Mouse (Mus musculus) kidney, embryonic 16.5 days (tissue): ENCODE data around the gene Mrps36. TPM values are rescaled to one million over a fixed set of nuclear protein-coding genes. Genes with fewer than 3 reads are reported as not detected.

ENCODE experiments used
- ATAC-seq: fragments of 200-750 bp; cut with Nextera tagmentation; 2 replicates; pipeline ENCODE4 v1.8.0; 2017; ENCODE audit warnings: moderate TSS enrichment; ENCODE audit not compliant: low FRiP score, low TSS enrichment
- H3K27ac ChIP-seq: fragments of 300-500 bp; sonication (generic); 2 replicates; pipeline ENCODE4 v1.5.1; 2014; ENCODE audit warnings: low read length
- H3K27me3 ChIP-seq: fragments of 300-500 bp; sonication (generic); 2 replicates; pipeline ENCODE4 v1.6.1; 2014; ENCODE audit warnings: low read length, control low read depth, mixed read lengths; ENCODE audit not compliant: insufficient read depth
- H3K36me3 ChIP-seq: fragments of 300-500 bp; sonication (generic); 2 replicates; pipeline ENCODE4 v1.6.1; 2014; ENCODE audit warnings: low read length, control low read depth, mixed read lengths; ENCODE audit not compliant: insufficient read depth
- H3K4me1 ChIP-seq: fragments of 300-500 bp; sonication (generic); 2 replicates; pipeline ENCODE4 v1.6.1; 2014; ENCODE audit warnings: low read length, control low read depth, mixed read lengths; ENCODE audit not compliant: insufficient read depth
- H3K4me2 ChIP-seq: fragments of 300-500 bp; sonication (generic); replicated peaks from 2 replicates; pipeline ENCODE4 v1.6.1; 2014; ENCODE audit warnings: low read depth, low read length
- H3K4me3 ChIP-seq: fragments of 300-500 bp; sonication (generic); 2 replicates; pipeline ENCODE4 v1.5.1; 2014; ENCODE audit warnings: mild to moderate bottlenecking, low read length
- H3K9ac ChIP-seq: fragments of 300-500 bp; sonication (generic); replicated peaks from 2 replicates; pipeline ENCODE4 v1.6.1; 2014; ENCODE audit warnings: low read length
- H3K9me3 ChIP-seq: fragments of 300-500 bp; sonication (generic); 2 replicates; pipeline ENCODE4 v1.6.1; 2016; ENCODE audit warnings: low read length, control low read depth
- WGBS: fragments of 180-500 bp; shearing (Covaris S2); extraction: QIAGEN DNeasy Blood & Tissue Kit; methylation state at CpG from one replicate; pipeline ENCODE4 v1.1.7; 2014; 5-methylcytosine and 5-hydroxymethylcytosine counted together
- polyA plus RNA-seq: library from polyadenylated mRNA; unstranded; fragments of >200 nt; fragmentation: Nextera tagmentation; extraction: Ambion mirVana; gene quantifications from 2 replicates; pipeline ENCODE4 v1.2.1, GENCODE M21; 2015

Gene Mrps36
- polyA plus RNA-seq, 1 experiment from 2014 or later = 171 TPM

- Histone ChIP-seq H3K27me3 (no peaks in the 10 kb centered on the region), H3K27ac (peak within 1 kb of the TSS; percentile 70), H3K4me1 (peaks cover 14% of the 10 kb centered on the region), H3K9ac (peak within 1 kb of the TSS; percentile 87), H3K36me3 (peaks cover 26% of the 10 kb centered on the region; the same call in 1 of the 2 replicates), H3K9me3 (no peaks in the 10 kb centered on the region), H3K4me2 (peak within 1 kb of the TSS; percentile 90), H3K4me3 (peak within 1 kb of the TSS; percentile 91)
- ATAC-seq = peak; percentile 93
- under 1% methylated on average over 46 of the region's 46 CpGs for WGBS
Observed at GRCm38 (mm10) chr13:100775252-100776055, 31.0 kb upstream of the Mrps36 start, which contains the start of gene Cenph. Gene Cenph (minus strand): TSS chr13:100775899.

DNA sequence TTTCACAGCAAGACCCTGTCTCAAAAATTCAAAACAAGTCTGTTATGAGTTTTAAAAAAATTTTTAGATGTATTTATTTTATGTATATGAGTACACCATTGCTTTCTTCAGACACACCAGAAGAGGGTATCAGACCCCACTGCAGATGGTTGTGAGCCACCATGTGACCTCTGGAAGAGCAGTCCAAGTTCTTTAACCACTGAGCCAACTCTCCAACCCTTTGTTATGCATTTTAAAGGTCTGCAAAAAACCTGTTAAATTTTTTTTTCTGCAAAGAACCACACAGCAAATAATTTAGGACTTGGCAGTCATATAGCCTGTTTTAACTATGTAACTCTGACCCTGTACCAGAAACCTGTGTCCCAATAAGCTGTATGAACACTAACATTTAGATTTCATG, 30.2 kb upstream of the Mrps36 start:
- Histone ChIP-seq H3K9ac (peak overlapping the region; percentile 87), H3K9me3 (no peaks in the 10 kb centered on the region), H3K27me3 (no peaks in the 10 kb centered on the region), H3K4me2 (peak overlapping the region; percentile 90), H3K4me3 (peak overlapping the region; percentile 91), H3K4me1 (peaks cover 14% of the 10 kb centered on the region), H3K36me3 (peaks cover 25% of the 10 kb centered on the region), H3K27ac (no peak overlapping the region)
- no peak for ATAC-seq

GRCm38 (mm10) chr13:100755329-100755728, 10.9 kb upstream of the Mrps36 start:
- no peak overlapping the region for H3K27ac ChIP-seq
- H3K36me3 ChIP-seq = peaks cover 9% of the 10 kb centered on the region
- no peak for ATAC-seq
- H3K9ac ChIP-seq = no peak overlapping the region
- no peak overlapping the region for H3K4me3 ChIP-seq
- H3K9me3 ChIP-seq = no peaks in the 10 kb centered on the region
- H3K27me3 ChIP-seq = no peaks in the 10 kb centered on the region
- WGBS = 88% methylated on average over 2 of the region's 2 CpGs
- peaks cover 3% of the 10 kb centered on the region; the same call in 1 of the 2 replicates for H3K4me1 ChIP-seq
- no peak overlapping the region for H3K4me2 ChIP-seq

DNA sequence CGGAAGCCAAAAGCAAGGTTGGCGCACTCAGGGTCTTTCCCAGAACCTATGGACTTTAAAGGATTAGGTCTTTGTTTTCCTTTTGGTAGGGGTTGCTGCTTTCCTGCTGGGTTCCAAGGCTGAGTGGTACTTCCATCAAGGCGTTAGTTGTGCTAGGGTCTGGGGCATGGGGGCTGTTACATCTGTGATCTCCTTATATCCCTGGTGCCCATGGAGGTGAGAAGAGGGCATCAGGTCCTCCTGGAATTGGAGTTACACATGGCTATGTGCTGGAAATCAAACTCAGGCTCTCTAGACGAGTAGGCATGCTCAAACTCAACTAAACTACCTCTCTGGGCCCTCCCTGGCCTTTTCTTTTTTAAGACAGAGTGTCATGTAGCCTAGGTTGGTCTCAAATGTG, 9.7 kb upstream of the Mrps36 start:
- H3K4me3 ChIP-seq = no peak overlapping the region
- peaks cover 3% of the 10 kb centered on the region; the same call in 1 of the 2 replicates for H3K4me1 ChIP-seq
- no peak overlapping the region for H3K9ac ChIP-seq
- H3K27ac ChIP-seq = no peak overlapping the region
- H3K36me3 ChIP-seq = no peaks in the 10 kb centered on the region
- no peaks in the 10 kb centered on the region for H3K27me3 ChIP-seq
- no peaks in the 10 kb centered on the region for H3K9me3 ChIP-seq
- 75% methylated on average over 4 of the region's 4 CpGs for WGBS
- ATAC-seq = no peak
- H3K4me2 ChIP-seq = no peak overlapping the region

- WGBS = 74% methylated on average over 6 of the region's 6 CpGs
- no peak for ATAC-seq
Observed at GRCm38 (mm10) chr13:100753011-100753410, 8.6 kb upstream of the Mrps36 start.

DNA sequence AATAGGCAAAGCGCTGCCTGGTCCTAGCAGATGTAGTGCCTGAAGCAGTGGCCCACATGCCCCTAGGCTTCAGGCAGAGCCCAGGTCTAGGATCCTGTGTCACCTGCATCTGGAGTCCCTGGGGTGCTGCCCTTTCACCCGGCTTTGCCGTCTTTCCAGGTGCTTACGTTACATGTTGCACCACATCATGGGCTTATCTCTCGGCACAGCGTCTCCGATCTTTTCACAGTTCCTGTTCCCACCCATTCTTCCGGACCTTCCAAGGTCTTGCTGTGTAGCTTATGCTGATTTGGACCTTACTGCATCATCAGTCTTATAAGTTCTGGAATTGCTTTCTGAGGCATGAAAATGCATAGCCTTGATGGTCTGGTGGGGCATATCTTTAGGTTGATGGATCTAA, 8.1 kb upstream of the Mrps36 start:
- 90% methylated on average over 8 of the region's 8 CpGs for WGBS

More at GRCm38 (mm10) chr13:100753011-100753410, 8.6 kb upstream of the Mrps36 start:
- Histone ChIP-seq H3K4me2 (no peak overlapping the region), H3K4me3 (no peak overlapping the region), H3K27me3 (no peaks in the 10 kb centered on the region), H3K9ac (no peak overlapping the region), H3K36me3 (no peaks in the 10 kb centered on the region), H3K27ac (no peak overlapping the region), H3K4me1 (peaks cover 3% of the 10 kb centered on the region; the same call in 1 of the 2 replicates), H3K9me3 (no peaks in the 10 kb centered on the region)

GRCm38 (mm10) chr13:100751402-100751801, 6.9 kb upstream of the Mrps36 start:
- Histone ChIP-seq H3K4me1 (peaks cover 3% of the 10 kb centered on the region; the same call in 1 of the 2 replicates), H3K27ac (no peak overlapping the region), H3K4me3 (no peak overlapping the region), H3K36me3 (no peaks in the 10 kb centered on the region), H3K9ac (no peak overlapping the region), H3K9me3 (no peaks in the 10 kb centered on the region), H3K27me3 (no peaks in the 10 kb centered on the region), H3K4me2 (no peak overlapping the region)
- no peak for ATAC-seq
- 85% methylated on average over 3 of the region's 3 CpGs for WGBS

More for the DNA sequence above, 8.1 kb upstream of the Mrps36 start:
- Histone ChIP-seq H3K9me3 (no peaks in the 10 kb centered on the region), H3K36me3 (no peaks in the 10 kb centered on the region), H3K27ac (no peak overlapping the region), H3K4me2 (no peak overlapping the region), H3K4me3 (no peak overlapping the region), H3K4me1 (peaks cover 3% of the 10 kb centered on the region; the same call in 1 of the 2 replicates), H3K27me3 (no peaks in the 10 kb centered on the region), H3K9ac (no peak overlapping the region)
- ATAC-seq = no peak

DNA sequence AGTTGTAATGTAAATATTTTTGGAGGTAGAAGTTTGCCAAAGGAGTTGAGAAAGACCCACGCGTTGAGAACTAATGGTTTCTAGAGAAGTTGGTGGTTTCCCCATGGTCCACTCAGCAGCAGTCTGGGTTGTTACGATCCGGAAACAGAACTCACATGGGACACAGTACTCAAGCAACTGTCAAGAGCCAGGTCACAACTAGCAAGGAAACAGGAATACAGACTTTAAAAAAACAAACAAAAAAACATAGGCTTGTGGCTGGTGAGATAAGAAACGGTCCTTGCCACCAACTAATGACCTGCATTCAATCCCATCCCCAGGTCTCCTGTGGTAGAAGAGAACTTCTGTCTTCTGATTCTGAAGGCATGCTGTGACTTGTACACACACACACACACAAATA, 6.3 kb upstream of the Mrps36 start:
- H3K4me1 ChIP-seq = peaks cover 3% of the 10 kb centered on the region; the same call in 1 of the 2 replicates
- no peak overlapping the region for H3K4me2 ChIP-seq
- H3K36me3 ChIP-seq = no peaks in the 10 kb centered on the region
- no peaks in the 10 kb centered on the region for H3K9me3 ChIP-seq
- no peaks in the 10 kb centered on the region for H3K27me3 ChIP-seq
- H3K9ac ChIP-seq = no peak overlapping the region
- no peak for ATAC-seq
- no peak overlapping the region for H3K27ac ChIP-seq
- 64% methylated on average over 5 of the region's 5 CpGs for WGBS
- no peak overlapping the region for H3K4me3 ChIP-seq

DNA sequence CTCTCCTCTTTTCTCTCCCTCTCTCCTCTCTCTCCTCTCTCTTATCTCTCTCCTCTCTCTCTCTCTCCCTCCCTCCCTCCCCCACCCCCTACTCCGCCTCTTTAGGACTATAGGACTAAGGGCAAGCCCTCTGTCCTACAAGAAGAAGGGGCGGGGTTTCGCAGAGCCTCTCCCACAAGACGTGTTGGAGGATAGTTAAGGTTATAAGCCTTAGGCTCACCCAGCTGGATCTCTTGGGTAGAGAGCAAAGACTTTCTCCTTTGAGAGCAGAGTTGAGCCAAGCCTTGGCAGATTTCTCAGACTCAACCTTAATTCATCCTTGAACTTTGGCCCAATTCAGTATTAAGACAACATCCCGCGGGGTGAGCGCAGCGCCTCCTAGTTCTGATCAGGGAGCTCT, 4.2 kb upstream of the Mrps36 start:
- Histone ChIP-seq H3K4me1 (peaks cover 8% of the 10 kb centered on the region; the same call in 1 of the 2 replicates), H3K9ac (no peak overlapping the region), H3K9me3 (no peaks in the 10 kb centered on the region), H3K36me3 (no peaks in the 10 kb centered on the region), H3K27me3 (no peaks in the 10 kb centered on the region), H3K4me3 (no peak overlapping the region), H3K4me2 (no peak overlapping the region), H3K27ac (no peak overlapping the region)
- ATAC-seq = no peak
- WGBS = 49% methylated on average over 8 of the region's 8 CpGs

DNA sequence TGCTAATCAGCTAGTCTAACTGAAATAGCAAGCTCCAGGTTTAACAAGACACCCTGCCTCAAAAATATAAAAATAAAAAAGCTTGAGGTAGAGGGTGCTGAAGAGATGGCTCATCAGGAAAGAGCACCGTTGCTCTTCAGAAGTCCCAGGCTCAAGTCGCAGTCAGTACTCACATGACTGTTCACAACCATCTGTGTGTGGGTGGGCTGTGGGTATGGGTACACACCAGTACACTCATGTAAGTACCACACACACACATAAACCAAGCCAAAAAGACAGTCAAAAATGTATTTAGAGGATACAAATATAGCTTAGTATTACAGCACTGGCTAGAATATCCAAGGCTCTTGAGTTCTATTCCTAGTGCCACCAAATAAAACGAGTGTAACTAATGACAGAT, 1.6 kb upstream of the Mrps36 start:
- Histone ChIP-seq H3K9me3 (no peaks in the 10 kb centered on the region), H3K9ac (no peak overlapping the region), H3K36me3 (no peaks in the 10 kb centered on the region), H3K4me3 (no peak overlapping the region), H3K27ac (no peak overlapping the region), H3K4me1 (peaks cover 16% of the 10 kb centered on the region; the same call in 1 of the 2 replicates), H3K4me2 (no peak overlapping the region), H3K27me3 (no peaks in the 10 kb centered on the region)
- no peak for ATAC-seq
- 89% methylated on average over 3 of the region's 3 CpGs for WGBS
